Mouse (Mus musculus) intestine, embryonic 14.5 days (tissue): ENCODE data around the gene Arap1. TPM values are rescaled to one million over a fixed set of nuclear protein-coding genes. Genes with fewer than 3 reads are reported as not detected.

Experiments
- ATAC-seq: fragments of 200-750 bp; cut with Nextera tagmentation; replicated peaks from 2 replicates; pipeline ENCODE4 v1.8.0; 2017; ENCODE audit warnings: low read depth, moderate number of reproducible peaks, moderate TSS enrichment, moderate library complexity; ENCODE audit not compliant: low FRiP score, low TSS enrichment
- DNase-seq: peaks from one replicate; pipeline ENCODE4 v3.0.0-alpha.2; 2018; ENCODE audit warnings: low spot score
- H3K27ac ChIP-seq: fragments of 300-500 bp; sonication (generic); 2 replicates; pipeline ENCODE4 v1.5.1; 2014; ENCODE audit warnings: low read depth, mild to moderate bottlenecking, control low read depth
- H3K27me3 ChIP-seq: fragments of 300-500 bp; sonication (generic); replicated peaks from 2 replicates; pipeline ENCODE4 v1.6.1; 2014; ENCODE audit warnings: low read length, control low read depth; ENCODE audit not compliant: control insufficient read depth, insufficient read depth
- H3K36me3 ChIP-seq: fragments of 300-500 bp; sonication (generic); 2 replicates; pipeline ENCODE4 v1.6.1; 2014; ENCODE audit warnings: low read length, control low read depth; ENCODE audit not compliant: control insufficient read depth, insufficient read depth
- H3K4me1 ChIP-seq: fragments of 300-500 bp; sonication (generic); replicated peaks from 2 replicates; pipeline ENCODE4 v1.6.1; 2014; ENCODE audit warnings: low read length, control low read depth, mixed read lengths; ENCODE audit not compliant: control insufficient read depth, insufficient read depth
- H3K4me2 ChIP-seq: fragments of 300-500 bp; sonication (generic); 2 replicates; pipeline ENCODE4 v1.6.1; 2014; ENCODE audit warnings: low read length
- H3K4me3 ChIP-seq: fragments of 300-500 bp; sonication (generic); 2 replicates; pipeline ENCODE4 v1.5.1; 2014; ENCODE audit warnings: low read depth, low read length, control low read depth, mixed read lengths
- H3K9ac ChIP-seq: fragments of 300-500 bp; sonication (generic); 2 replicates; pipeline ENCODE4 v1.6.1; 2014; ENCODE audit warnings: mild to moderate bottlenecking, low read length
- H3K9me3 ChIP-seq: fragments of 300-500 bp; sonication (generic); 2 replicates; pipeline ENCODE4 v1.6.1; 2016; ENCODE audit warnings: low read length, control low read depth; ENCODE audit not compliant: control insufficient read depth
- WGBS: fragments of 180-500 bp; shearing (Covaris S2); extraction: QIAGEN DNeasy Blood & Tissue Kit; methylation state at CpG from one replicate; pipeline ENCODE4 v1.1.7; 2014; 5-methylcytosine and 5-hydroxymethylcytosine counted together
- polyA plus RNA-seq: library from polyadenylated mRNA; unstranded; fragments of >200 nt; fragmentation: Nextera tagmentation; extraction: Ambion mirVana; gene quantifications from 2 replicates; pipeline ENCODE4 v1.2.1, GENCODE M21; 2014

Gene Arap1
- polyA plus RNA-seq, 1 experiment from 2014 or later, result 70.1 TPM

GRCm38 (mm10) chr7:101311061-101311460 lies 36.8 kb upstream of the Arap1 start:
- DNase-seq (no peak), ATAC-seq (no peak)
- H3K4me3 ChIP-seq, result peak overlapping the region; percentile 57
- peak overlapping the region; percentile 58 for H3K4me2 ChIP-seq
- H3K27ac ChIP-seq, result no peak overlapping the region
- no peaks in the 10 kb centered on the region for H3K27me3 ChIP-seq
- WGBS, result 26% methylated on average over 2 of the region's 2 CpGs
- no peaks in the 10 kb centered on the region for H3K9me3 ChIP-seq
- H3K9ac ChIP-seq, result no peak overlapping the region
- no peaks in the 10 kb centered on the region for H3K36me3 ChIP-seq
- H3K4me1 ChIP-seq, result no peaks in the 10 kb centered on the region; the same call in 1 of the 2 replicates

- H3K4me2 ChIP-seq, result no peak overlapping the region
- no peak overlapping the region for H3K27ac ChIP-seq
- H3K27me3 ChIP-seq, result no peaks in the 10 kb centered on the region
- no peak for DNase-seq
- no peak overlapping the region for H3K9ac ChIP-seq
- WGBS, result 59% methylated on average over 3 of the region's 3 CpGs
- H3K9me3 ChIP-seq, result no peaks in the 10 kb centered on the region
- no peaks in the 10 kb centered on the region for H3K36me3 ChIP-seq
- no peak overlapping the region for H3K4me3 ChIP-seq
- H3K4me1 ChIP-seq, result no peaks in the 10 kb centered on the region; the same call in 1 of the 2 replicates
- ATAC-seq, result no peak
Observed at GRCm38 (mm10) chr7:101313033-101313432, 34.8 kb upstream of the Arap1 start.

GRCm38 (mm10) chr7:101314396-101314795 lies 33.5 kb upstream of the Arap1 start:
- H3K9me3 ChIP-seq, result no peaks in the 10 kb centered on the region
- ATAC-seq, result no peak
- H3K27ac ChIP-seq, result no peak overlapping the region
- DNase-seq, result no peak
- H3K4me3 ChIP-seq, result no peak overlapping the region
- no peak overlapping the region for H3K9ac ChIP-seq
- no peaks in the 10 kb centered on the region; the same call in 1 of the 2 replicates for H3K4me1 ChIP-seq
- no peaks in the 10 kb centered on the region for H3K27me3 ChIP-seq
- no peaks in the 10 kb centered on the region for H3K36me3 ChIP-seq
- 64% methylated on average over 5 of the region's 5 CpGs for WGBS
- no peak overlapping the region for H3K4me2 ChIP-seq

- H3K9me3 ChIP-seq, result no peaks in the 10 kb centered on the region
- peaks cover 2% of the 10 kb centered on the region; the same call in 1 of the 2 replicates for H3K27me3 ChIP-seq
- no peak overlapping the region for H3K9ac ChIP-seq
- no peak for ATAC-seq
- no peaks in the 10 kb centered on the region for H3K36me3 ChIP-seq
- H3K4me2 ChIP-seq, result no peak overlapping the region
- DNase-seq, result no peak
- no peak overlapping the region for H3K4me3 ChIP-seq
- H3K27ac ChIP-seq, result no peak overlapping the region
- H3K4me1 ChIP-seq, result peaks cover 11% of the 10 kb centered on the region
Observed at GRCm38 (mm10) chr7:101315699-101316098, 32.2 kb upstream of the Arap1 start.

- Histone ChIP-seq H3K4me3 (no peak overlapping the region), H3K9ac (no peak overlapping the region), H3K36me3 (no peaks in the 10 kb centered on the region), H3K4me2 (no peak overlapping the region), H3K27ac (no peak overlapping the region; the same call in 1 of the 2 replicates), H3K27me3 (peaks cover 2% of the 10 kb centered on the region; the same call in 1 of the 2 replicates), H3K4me1 (peaks cover 12% of the 10 kb centered on the region), H3K9me3 (no peaks in the 10 kb centered on the region)
- ATAC-seq, result peak; percentile 60
- no peak for DNase-seq
- WGBS, result 44% methylated on average over 6 of the region's 6 CpGs
Observed at GRCm38 (mm10) chr7:101316591-101317001, 31.3 kb upstream of the Arap1 start.

- Histone ChIP-seq H3K4me1 (peaks cover 12% of the 10 kb centered on the region), H3K27ac (no peak within 1 kb of the TSS; the same call in 1 of the 2 replicates), H3K9me3 (no peaks in the 10 kb centered on the region), H3K9ac (no peak within 1 kb of the TSS), H3K27me3 (peaks cover 2% of the 10 kb centered on the region; the same call in 1 of the 2 replicates), H3K4me2 (no peak within 1 kb of the TSS), H3K36me3 (no peaks in the 10 kb centered on the region), H3K4me3 (no peak within 1 kb of the TSS)
- DNase-seq, result no peak
- WGBS, result 81% methylated on average over 3 of the region's 3 CpGs
- no peak for ATAC-seq
Observed at GRCm38 (mm10) chr7:101317014-101317413, 30.9 kb upstream of the Arap1 start, which contains the start of gene Stard10. Gene Stard10 (plus strand): TSS chr7:101317086.

- Histone ChIP-seq H3K9ac (no peak overlapping the region), H3K4me3 (no peak overlapping the region), H3K36me3 (no peaks in the 10 kb centered on the region), H3K9me3 (no peaks in the 10 kb centered on the region), H3K27ac (no peak overlapping the region), H3K27me3 (peaks cover 2% of the 10 kb centered on the region; the same call in 1 of the 2 replicates), H3K4me1 (peaks cover 12% of the 10 kb centered on the region), H3K4me2 (no peak overlapping the region)
- 73% methylated on average over 4 of the region's 4 CpGs for WGBS
- ATAC-seq, result no peak
- no peak for DNase-seq
Observed at GRCm38 (mm10) chr7:101318848-101319247, 29.0 kb upstream of the Arap1 start.

GRCm38 (mm10) chr7:101319796-101320195 lies 28.1 kb upstream of the Arap1 start:
- Histone ChIP-seq H3K9me3 (no peaks in the 10 kb centered on the region), H3K27ac (peak overlapping the region; percentile 62; the same call in 1 of the 2 replicates), H3K36me3 (no peaks in the 10 kb centered on the region), H3K4me1 (peaks cover 12% of the 10 kb centered on the region), H3K4me3 (no peak overlapping the region), H3K9ac (no peak overlapping the region), H3K27me3 (peaks cover 2% of the 10 kb centered on the region; the same call in 1 of the 2 replicates), H3K4me2 (no peak overlapping the region)
- ATAC-seq, result no peak
- WGBS, result 90% methylated on average over 1 of the region's 1 CpGs
- DNase-seq, result no peak
